Mouse (Mus musculus) heart, embryonic 12.5 days (tissue): ENCODE results near the gene Otud7b. TPM values are rescaled to one million over a fixed set of nuclear protein-coding genes. Genes with fewer than 3 reads are reported as not detected.
A peak's percentile ranks its signal among the peaks of the same experiment; 100 is the strongest.

Source experiments
- ATAC-seq: fragments of 200-750 bp; cut with Nextera tagmentation; 2 replicates; pipeline ENCODE4 v1.8.0; 2017; ENCODE audit warnings: moderate TSS enrichment, moderate library complexity; ENCODE audit not compliant: insufficient number of reproducible peaks, low FRiP score
- H3K27ac ChIP-seq: fragments of 300-500 bp; sonication (generic); 2 replicates; pipeline ENCODE4 v1.5.1; 2016; ENCODE audit warnings: mild to moderate bottlenecking, moderate library complexity; ENCODE audit not compliant: poor library complexity, severe bottlenecking
- H3K27me3 ChIP-seq: fragments of 300-500 bp; sonication (generic); replicated peaks from 2 replicates; pipeline ENCODE4 v1.6.1; 2016; ENCODE audit warnings: mild to moderate bottlenecking, moderate library complexity
- H3K36me3 ChIP-seq: fragments of 300-500 bp; sonication (generic); 2 replicates; pipeline ENCODE4 v1.6.1; 2016; ENCODE audit warnings: mild to moderate bottlenecking, moderate library complexity
- H3K4me1 ChIP-seq: fragments of 300-500 bp; sonication (generic); replicated peaks from 2 replicates; pipeline ENCODE4 v1.6.1; 2016; ENCODE audit warnings: mild to moderate bottlenecking
- H3K4me2 ChIP-seq: fragments of 300-500 bp; sonication (generic); 2 replicates; pipeline ENCODE4 v1.6.1; 2016; ENCODE audit warnings: mild to moderate bottlenecking, moderate library complexity
- H3K4me3 ChIP-seq: fragments of 300-500 bp; sonication (generic); 2 replicates; pipeline ENCODE4 v1.5.1; 2016; ENCODE audit warnings: mild to moderate bottlenecking
- H3K9ac ChIP-seq: fragments of 300-500 bp; sonication (generic); 2 replicates; pipeline ENCODE4 v1.6.1; 2016; ENCODE audit warnings: mild to moderate bottlenecking, moderate library complexity
- H3K9me3 ChIP-seq: fragments of 300-500 bp; sonication (generic); replicated peaks from 2 replicates; pipeline ENCODE4 v1.6.1; 2016; ENCODE audit warnings: mild to moderate bottlenecking, moderate library complexity
- WGBS: fragments of 180-500 bp; shearing (Covaris S2); methylation state at CpG from one replicate; pipeline ENCODE4 v1.1.7; 2016; 5-methylcytosine and 5-hydroxymethylcytosine counted together
- polyA plus RNA-seq: library from polyadenylated mRNA; unstranded; fragments of >200 nt; fragmentation: Nextera tagmentation; extraction: Ambion mirVana; gene quantifications from 2 replicates; pipeline ENCODE4 v1.2.1, GENCODE M21; 2016

Otud7b gene
- polyA plus RNA-seq = 20.7 and 22.2 TPM in 2 replicates

GRCm38 (mm10) chr3:96104261-96105065 is at the start of gene Otud7b:
TSS of gene Otud7b (plus strand) at chr3:96104527.
- Histone ChIP-seq H3K9ac (peak within 1 kb of the TSS; percentile 95), H3K36me3 (0 out of 2 replicates have a peak, but pooled peaks cover 4% of the 10 kb centered on the region), H3K9me3 (no peaks in the 10 kb centered on the region), H3K4me1 (peaks cover 19% of the 10 kb centered on the region), H3K27me3 (no peaks in the 10 kb centered on the region), H3K27ac (peak within 1 kb of the TSS; percentile 94), H3K4me3 (peak within 1 kb of the TSS; percentile 87), H3K4me2 (peak within 1 kb of the TSS; percentile 76)
- peak; percentile 95 for ATAC-seq
- WGBS = under 1% methylated on average over 82 of the region's 84 CpGs

- ATAC-seq = no peak
- 83% methylated on average over 6 of the region's 6 CpGs for WGBS
- H3K36me3 ChIP-seq = peaks cover 17% of the 10 kb centered on the region
These were observed 49.0 kb upstream of the Otud7b start for GRCm38 (mm10) chr3:96055294-96055693.

GRCm38 (mm10) chr3:96056031-96056430 is 48.3 kb upstream of the Otud7b start:
- Histone ChIP-seq H3K27ac (no peak overlapping the region), H3K4me1 (peaks cover 9% of the 10 kb centered on the region), H3K27me3 (no peaks in the 10 kb centered on the region), H3K9me3 (no peaks in the 10 kb centered on the region), H3K9ac (no peak overlapping the region), H3K36me3 (peaks cover 15% of the 10 kb centered on the region), H3K4me3 (no peak overlapping the region), H3K4me2 (no peak overlapping the region)
- ATAC-seq = no peak
- 80% methylated on average over 4 of the region's 4 CpGs for WGBS

More at GRCm38 (mm10) chr3:96055294-96055693, 49.0 kb upstream of the Otud7b start:
- Histone ChIP-seq H3K4me2 (no peak overlapping the region), H3K4me3 (no peak overlapping the region), H3K4me1 (peaks cover 9% of the 10 kb centered on the region), H3K27me3 (no peaks in the 10 kb centered on the region), H3K27ac (no peak overlapping the region), H3K9ac (no peak overlapping the region), H3K9me3 (no peaks in the 10 kb centered on the region)

- peak overlapping the region; percentile 86 for H3K4me2 ChIP-seq
- peak overlapping the region; percentile 83 for H3K4me3 ChIP-seq
- peaks cover 9% of the 10 kb centered on the region for H3K4me1 ChIP-seq
- ATAC-seq = peak; percentile 89
- H3K9ac ChIP-seq = peak overlapping the region; percentile 85
- peak overlapping the region; percentile 92 for H3K27ac ChIP-seq
- no peaks in the 10 kb centered on the region for H3K9me3 ChIP-seq
- WGBS = under 1% methylated on average over 26 of the region's 26 CpGs
- H3K36me3 ChIP-seq = peaks cover 12% of the 10 kb centered on the region
- no peaks in the 10 kb centered on the region for H3K27me3 ChIP-seq
These were observed 46.6 kb upstream of the Otud7b start for GRCm38 (mm10) chr3:96057747-96058204.

- 2% methylated on average over 18 of the region's 18 CpGs for WGBS
- Histone ChIP-seq H3K4me1 (peaks cover 9% of the 10 kb centered on the region), H3K27ac (peak within 1 kb of the TSS; percentile 92), H3K4me3 (peak within 1 kb of the TSS; percentile 83), H3K36me3 (peaks cover 12% of the 10 kb centered on the region), H3K4me2 (peak within 1 kb of the TSS; percentile 86), H3K27me3 (no peaks in the 10 kb centered on the region), H3K9ac (peak within 1 kb of the TSS; percentile 85), H3K9me3 (no peaks in the 10 kb centered on the region)
- peak; percentile 69; the same call in 1 of the 2 replicates for ATAC-seq
These were observed 46.0 kb upstream of the Otud7b start, which contains the start of gene Vps45 for GRCm38 (mm10) chr3:96058231-96058896. TSS of gene Vps45 (minus strand) at chr3:96058466.

- no peak overlapping the region for H3K4me2 ChIP-seq
- no peaks in the 10 kb centered on the region for H3K9me3 ChIP-seq
- peaks cover 6% of the 10 kb centered on the region; the same call in 1 of the 2 replicates for H3K36me3 ChIP-seq
- ATAC-seq = no peak
- H3K9ac ChIP-seq = no peak overlapping the region
- 67% methylated on average over 1 of the region's 1 CpGs for WGBS
- H3K27ac ChIP-seq = no peak overlapping the region
- no peaks in the 10 kb centered on the region for H3K27me3 ChIP-seq
- no peak overlapping the region for H3K4me3 ChIP-seq
- peaks cover 9% of the 10 kb centered on the region for H3K4me1 ChIP-seq
These were observed 44.2 kb upstream of the Otud7b start for GRCm38 (mm10) chr3:96060146-96060545.

GRCm38 (mm10) chr3:96063299-96063698 is 41.0 kb upstream of the Otud7b start:
- WGBS = 67% methylated on average over 2 of the region's 2 CpGs
- Histone ChIP-seq H3K36me3 (no peaks in the 10 kb centered on the region), H3K4me3 (no peak overlapping the region), H3K9ac (no peak overlapping the region), H3K4me1 (peaks cover 6% of the 10 kb centered on the region), H3K9me3 (no peaks in the 10 kb centered on the region), H3K4me2 (no peak overlapping the region), H3K27ac (no peak overlapping the region), H3K27me3 (no peaks in the 10 kb centered on the region)
- no peak for ATAC-seq

- WGBS = 79% methylated on average over 3 of the region's 3 CpGs
- Histone ChIP-seq H3K27ac (no peak overlapping the region), H3K9me3 (no peaks in the 10 kb centered on the region), H3K4me2 (no peak overlapping the region), H3K9ac (no peak overlapping the region), H3K36me3 (no peaks in the 10 kb centered on the region), H3K27me3 (no peaks in the 10 kb centered on the region), H3K4me3 (no peak overlapping the region), H3K4me1 (0 out of 2 replicates have a peak, but pooled peaks cover 3% of the 10 kb centered on the region)
- ATAC-seq = no peak
These were observed 40.1 kb upstream of the Otud7b start for GRCm38 (mm10) chr3:96064217-96064616.

GRCm38 (mm10) chr3:96065147-96065546 is 39.2 kb upstream of the Otud7b start:
- Histone ChIP-seq H3K4me3 (no peak overlapping the region), H3K27ac (no peak overlapping the region), H3K4me1 (0 out of 2 replicates have a peak, but pooled peaks cover 3% of the 10 kb centered on the region), H3K9me3 (no peaks in the 10 kb centered on the region), H3K36me3 (no peaks in the 10 kb centered on the region), H3K4me2 (no peak overlapping the region), H3K9ac (no peak overlapping the region), H3K27me3 (no peaks in the 10 kb centered on the region)
- no peak for ATAC-seq
- 42% methylated on average over 4 of the region's 4 CpGs for WGBS

GRCm38 (mm10) chr3:96065754-96066375 is 38.5 kb upstream of the Otud7b start:
- H3K4me1 ChIP-seq = 0 out of 2 replicates have a peak, but pooled peaks cover 3% of the 10 kb centered on the region
- ATAC-seq = 0 out of 2 replicates have a peak, but pooled peaks have one; percentile 11
- H3K27me3 ChIP-seq = no peaks in the 10 kb centered on the region
- H3K9me3 ChIP-seq = no peaks in the 10 kb centered on the region
- no peaks in the 10 kb centered on the region for H3K36me3 ChIP-seq
- peak overlapping the region; percentile 19; the same call in 1 of the 2 replicates for H3K4me3 ChIP-seq
- no peak overlapping the region for H3K9ac ChIP-seq
- peak overlapping the region; percentile 60 for H3K4me2 ChIP-seq
- 30% methylated on average over 20 of the region's 20 CpGs for WGBS
- no peak overlapping the region for H3K27ac ChIP-seq
